Mouse (Mus musculus) midbrain, postnatal 0 days (tissue): ENCODE data around the gene Glis3. TPM values are rescaled to one million over a fixed set of nuclear protein-coding genes. Genes with fewer than 3 reads are reported as not detected.

Source experiments
- ATAC-seq: fragments of 200-750 bp; cut with Nextera tagmentation; 2 replicates; pipeline ENCODE4 v1.8.0; 2017; ENCODE audit warnings: moderate number of reproducible peaks, mild to moderate bottlenecking, moderate TSS enrichment, moderate library complexity; ENCODE audit not compliant: low FRiP score
- DNase-seq: peaks from one replicate; pipeline ENCODE4 v3.0.0-alpha.2; 2015; ENCODE audit warnings: low spot score
- H3K27ac ChIP-seq: fragments of 300-500 bp; sonication (generic); 2 replicates; pipeline ENCODE4 v1.5.1; 2014; ENCODE audit warnings: low read depth, mild to moderate bottlenecking, low read length, mixed read lengths
- H3K27me3 ChIP-seq: fragments of 300-500 bp; sonication (generic); 2 replicates; pipeline ENCODE4 v1.6.1; 2014; ENCODE audit warnings: low read length, control low read depth, mixed read lengths; ENCODE audit not compliant: insufficient read depth
- H3K36me3 ChIP-seq: fragments of 300-500 bp; sonication (generic); 2 replicates; pipeline ENCODE4 v1.6.1; 2014; ENCODE audit warnings: low read length, control low read depth, mixed read lengths; ENCODE audit not compliant: insufficient read depth
- H3K4me1 ChIP-seq: fragments of 300-500 bp; sonication (generic); 2 replicates; pipeline ENCODE4 v1.6.1; 2014; ENCODE audit warnings: mild to moderate bottlenecking, control low read depth, antibody characterized with exemption, low read length, mixed read lengths; ENCODE audit not compliant: insufficient read depth
- H3K4me2 ChIP-seq: fragments of 300-500 bp; sonication (generic); 2 replicates; pipeline ENCODE4 v1.6.1; 2014; ENCODE audit warnings: low read depth, mild to moderate bottlenecking, low read length, mixed read lengths; ENCODE audit not compliant: poor library complexity, severe bottlenecking
- H3K4me3 ChIP-seq: fragments of 300-500 bp; sonication (generic); 2 replicates; pipeline ENCODE4 v1.5.1; 2014; ENCODE audit warnings: low read depth, mild to moderate bottlenecking, low read length, moderate library complexity
- H3K9ac ChIP-seq: fragments of 300-500 bp; sonication (generic); replicated peaks from 2 replicates; pipeline ENCODE4 v1.6.1; 2014; ENCODE audit warnings: mild to moderate bottlenecking, low read length, moderate library complexity, mixed read lengths; ENCODE audit not compliant: poor library complexity, severe bottlenecking
- H3K9me3 ChIP-seq: fragments of 300-500 bp; sonication (generic); 2 replicates; pipeline ENCODE4 v1.6.1; 2016; ENCODE audit warnings: low read length, control low read depth
- CTCF ChIP-seq: IDR thresholded peaks from 2 replicates; pipeline ENCODE4 v1.5.1; 2016; ENCODE audit warnings: antibody characterized with exemption, mild to moderate bottlenecking
- WGBS: fragments of 180-500 bp; shearing (Covaris S2); extraction: QIAGEN DNeasy Blood & Tissue Kit; methylation state at CpG from one replicate; pipeline ENCODE4 v1.1.7; 2014; 5-methylcytosine and 5-hydroxymethylcytosine counted together
- polyA plus RNA-seq: library from polyadenylated mRNA; unstranded; fragments of >200 nt; fragmentation: Nextera tagmentation; extraction: Ambion mirVana; gene quantifications from 2 replicates; pipeline ENCODE4 v1.2.1, GENCODE M21; 2015
- total RNA-seq: library from RNA; depleted of rRNA; stranded (reverse); fragments of >200 nt; gene quantifications from 2 replicates; pipeline ENCODE4 v1.2.3, GENCODE M21; 2014

The Glis3 gene
- total and polyA plus RNA-seq, 2 experiments from 2014 or later, result 1.2 to 27.1 TPM

DNA sequence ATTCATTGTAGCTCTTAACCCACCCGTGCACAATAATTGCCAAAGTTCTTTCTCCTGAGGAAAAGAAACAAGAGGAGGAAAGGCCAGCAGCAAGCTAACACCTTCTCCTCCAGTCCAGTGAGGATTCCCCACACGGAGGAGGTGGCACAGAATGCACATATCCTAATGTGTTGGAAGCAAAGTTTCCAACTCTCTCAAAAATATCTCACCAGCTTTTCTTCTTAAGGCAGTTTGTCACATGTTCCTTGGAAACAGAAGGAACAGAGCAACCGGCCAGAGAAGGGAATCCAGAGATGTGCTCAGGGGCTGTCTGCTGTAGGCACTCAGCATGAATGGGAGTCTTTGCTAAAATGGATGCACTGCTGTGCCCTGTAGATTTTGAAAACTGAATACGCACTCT is 441.8 kb downstream of the Glis3 start:
- Histone ChIP-seq H3K27me3 (no peaks in the 10 kb centered on the region), H3K9ac (no peak overlapping the region), H3K27ac (no peak overlapping the region), H3K4me2 (no peak overlapping the region), H3K4me1 (no peaks in the 10 kb centered on the region), H3K9me3 (no peaks in the 10 kb centered on the region), H3K4me3 (no peak overlapping the region), H3K36me3 (no peaks in the 10 kb centered on the region)
- ATAC-seq (no peak), DNase-seq (no peak)
- 82% methylated on average over 4 of the region's 4 CpGs for WGBS
- no peak for TF ChIP-seq CTCF

DNA sequence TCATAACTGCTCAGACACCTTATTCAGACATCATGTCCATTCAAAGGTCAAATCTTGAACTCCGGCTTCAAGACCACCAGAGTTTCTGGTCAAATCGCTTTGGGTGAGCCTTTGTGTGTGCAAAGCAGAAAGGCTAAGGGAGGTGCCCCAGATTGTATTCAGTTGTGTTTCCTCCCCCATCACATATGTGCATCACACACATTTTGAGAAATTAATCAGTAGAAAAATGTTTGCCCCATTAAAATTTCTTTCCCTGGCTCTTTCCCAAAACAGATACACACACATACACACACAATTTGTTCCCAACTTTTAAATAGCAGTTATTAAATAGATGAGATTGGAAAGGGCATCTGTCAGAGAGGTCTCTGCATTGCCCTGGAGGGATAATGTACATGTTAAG is 442.3 kb downstream of the Glis3 start:
- 96% methylated on average over 2 of the region's 2 CpGs for WGBS
- Histone ChIP-seq H3K9ac (no peak overlapping the region), H3K4me3 (no peak overlapping the region), H3K9me3 (no peaks in the 10 kb centered on the region), H3K36me3 (no peaks in the 10 kb centered on the region), H3K4me2 (no peak overlapping the region), H3K27me3 (no peaks in the 10 kb centered on the region), H3K4me1 (no peaks in the 10 kb centered on the region), H3K27ac (no peak overlapping the region)
- no peak for TF ChIP-seq CTCF
- no peak for DNase-seq
- no peak for ATAC-seq

DNA sequence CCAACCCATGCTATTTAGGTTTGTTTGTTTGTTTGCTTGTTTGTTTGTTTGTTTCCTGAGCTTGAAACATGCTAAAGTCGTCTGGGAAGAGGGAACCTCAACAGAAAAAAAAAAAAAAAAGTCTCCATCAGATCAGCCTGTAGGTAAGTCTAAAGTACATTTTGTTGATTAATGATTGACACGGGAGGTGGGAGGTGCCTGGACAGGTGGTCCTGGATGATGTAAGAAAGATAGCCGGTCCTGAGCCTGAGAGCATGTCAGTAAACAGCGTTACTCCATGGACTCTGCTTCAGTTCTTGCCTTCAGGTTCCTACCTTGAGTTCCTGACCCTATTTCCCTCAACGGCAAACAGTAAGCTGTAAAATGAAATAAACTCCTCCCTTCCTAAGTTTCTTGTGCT is 444.3 kb downstream of the Glis3 start:
- Histone ChIP-seq H3K9me3 (no peaks in the 10 kb centered on the region), H3K4me2 (no peak overlapping the region), H3K27ac (no peak overlapping the region), H3K4me1 (no peaks in the 10 kb centered on the region), H3K9ac (no peak overlapping the region), H3K36me3 (no peaks in the 10 kb centered on the region), H3K4me3 (no peak overlapping the region), H3K27me3 (no peaks in the 10 kb centered on the region)
- no peak for TF ChIP-seq CTCF
- ATAC-seq, result no peak
- 88% methylated on average over 5 of the region's 5 CpGs for WGBS
- no peak for DNase-seq

DNA sequence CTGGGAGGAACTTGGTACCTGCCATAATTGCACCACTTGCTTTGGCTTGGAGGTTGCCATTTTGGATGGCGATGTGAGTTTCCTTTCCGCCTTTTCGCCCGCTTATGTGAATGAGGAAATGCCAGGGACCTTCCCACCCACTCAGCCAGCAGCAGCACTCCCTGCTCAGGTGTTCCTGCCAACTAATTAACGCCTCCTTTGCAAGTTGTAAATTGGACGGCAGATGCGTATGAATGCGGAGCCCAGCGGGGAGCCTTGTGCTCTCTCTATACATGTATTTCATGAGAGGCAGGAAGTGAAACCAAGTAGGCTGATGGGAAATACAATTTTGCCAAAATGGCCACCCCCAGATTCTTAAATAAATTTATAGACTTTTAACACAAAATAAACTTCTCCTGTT is 444.8 kb downstream of the Glis3 start:
- Histone ChIP-seq H3K9ac (no peak overlapping the region), H3K4me1 (no peaks in the 10 kb centered on the region), H3K36me3 (no peaks in the 10 kb centered on the region), H3K4me3 (no peak overlapping the region), H3K4me2 (no peak overlapping the region), H3K9me3 (no peaks in the 10 kb centered on the region), H3K27me3 (no peaks in the 10 kb centered on the region), H3K27ac (no peak overlapping the region)
- WGBS, result 91% methylated on average over 9 of the region's 9 CpGs
- TF ChIP-seq CTCF, result no peak
- DNase-seq (peak; percentile 52), ATAC-seq (no peak)

DNA sequence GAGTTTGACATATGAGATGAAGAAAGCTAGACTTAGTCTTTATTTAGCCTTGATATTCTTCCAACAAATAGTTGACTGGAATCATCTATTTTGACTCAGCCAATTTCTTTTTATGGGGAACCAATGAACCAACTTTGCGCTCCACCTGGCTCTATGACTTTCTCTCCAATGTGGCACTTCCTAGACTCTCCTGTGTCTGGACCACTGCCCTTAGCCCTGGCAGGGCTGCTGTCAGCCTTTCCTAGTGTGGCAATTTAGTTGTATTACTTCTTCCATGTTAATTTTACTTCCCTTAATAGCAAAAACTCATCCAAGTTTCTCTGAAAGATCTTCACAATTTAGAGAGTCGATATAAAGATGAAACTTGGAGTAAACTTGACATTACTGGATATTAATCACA is 445.2 kb downstream of the Glis3 start:
- 98% methylated on average over 2 of the region's 2 CpGs for WGBS
- no peak overlapping the region for H3K27ac ChIP-seq
- no peak overlapping the region for H3K9ac ChIP-seq
- H3K9me3 ChIP-seq, result no peaks in the 10 kb centered on the region
- no peaks in the 10 kb centered on the region for H3K27me3 ChIP-seq
- ATAC-seq (no peak), DNase-seq (no peak)
- no peaks in the 10 kb centered on the region for H3K4me1 ChIP-seq
- no peak overlapping the region for H3K4me3 ChIP-seq
- no peaks in the 10 kb centered on the region for H3K36me3 ChIP-seq
- TF ChIP-seq CTCF, result no peak
- no peak overlapping the region for H3K4me2 ChIP-seq

DNA sequence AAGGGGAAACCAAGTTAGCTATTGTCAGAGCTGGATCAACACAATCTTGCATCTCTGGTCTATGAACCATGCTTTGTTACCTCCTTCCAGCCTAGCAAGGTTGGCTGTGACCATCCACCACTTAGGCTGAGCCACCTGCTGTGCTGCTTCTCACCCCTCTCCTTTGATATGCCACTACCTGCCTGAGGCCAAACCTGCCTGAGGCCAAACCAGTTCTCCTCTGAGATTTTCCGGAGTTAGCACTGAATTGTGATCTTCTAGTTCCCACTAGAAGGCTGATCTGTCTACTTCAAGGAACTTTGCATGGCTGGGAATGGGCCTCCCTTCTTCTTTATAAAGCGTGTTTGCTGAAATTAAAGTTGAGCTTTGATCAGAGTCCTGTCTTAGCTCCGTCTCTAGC is 448.4 kb downstream of the Glis3 start:
- no peak overlapping the region for H3K9ac ChIP-seq
- ATAC-seq, result no peak
- H3K4me1 ChIP-seq, result no peaks in the 10 kb centered on the region
- no peak overlapping the region for H3K27ac ChIP-seq
- WGBS, result 79% methylated on average over 3 of the region's 3 CpGs
- TF ChIP-seq CTCF, result no peak
- no peak for DNase-seq
- no peaks in the 10 kb centered on the region for H3K36me3 ChIP-seq
- no peaks in the 10 kb centered on the region for H3K9me3 ChIP-seq
- no peaks in the 10 kb centered on the region for H3K27me3 ChIP-seq
- H3K4me2 ChIP-seq, result no peak overlapping the region
- H3K4me3 ChIP-seq, result no peak overlapping the region
